In the genomic region with DNA sequence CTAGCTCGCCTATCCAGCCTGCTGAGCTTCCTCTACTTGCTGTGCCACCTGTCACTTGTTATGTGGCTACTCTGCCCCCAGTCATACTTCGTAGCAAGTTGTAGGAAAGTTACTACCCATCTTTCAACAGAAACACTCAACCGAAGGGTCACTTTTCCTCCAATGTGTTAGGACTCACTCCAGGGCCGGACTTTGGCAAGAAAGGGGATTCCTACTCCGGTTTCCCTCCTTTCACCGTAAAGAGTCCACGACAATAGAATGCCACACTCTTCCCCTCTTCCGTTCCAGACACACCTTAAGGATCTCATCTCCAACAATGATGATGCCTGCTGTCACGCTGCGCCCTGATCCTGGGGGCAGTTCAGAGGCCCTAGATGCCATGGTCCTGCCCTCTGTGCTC, we compare ENCODE assay signal across 9 mouse cellular contexts. TPM values are rescaled to one million over a fixed set of nuclear protein-coding genes. Genes with fewer than 3 reads are reported as not detected.
A peak's percentile ranks its signal among the peaks of the same experiment; 100 is the strongest.
DNase-seq lines count a peak whose midpoint lies in the region; ATAC-seq lines count a peak whose summit lies in the region.
"Had no signal": no experiment of that assay in that cellular context is flagged by ENCODE, and none has a peak within 500 bp of the region (broad histone marks: within the 10 kb centered on the region; RNA-seq: fewer than 3 reads in every experiment).

No protein-coding gene starts in this region.

- no peak for ATAC-seq in kidney, embryonic 15.5 days (replicated peaks; ENCODE audit: low FRiP score)
- no peak for ATAC-seq in hindbrain, embryonic 16.5 days
- ATAC-seq in midbrain, embryonic 15.5 days (replicated peaks), result no peak

- no peak for DNase-seq in kidney, adult 9 months
- DNase-seq in embryonic facial prominence, embryonic 10.5 days (ENCODE audit: low spot score), result no peak
- DNase-seq in adrenal gland, postnatal 36 days, result no peak
- DNase-seq in cerebellum, adult 9-11 months, result no peak
- DNase-seq in lung, postnatal 36 days, result no peak

- H3K4me3 ChIP-seq in kidney, embryonic 15.5 days (replicated peaks), result peak overlapping the region; percentile 54
- peak overlapping the region; percentile 62 for H3K4me3 ChIP-seq in embryonic facial prominence, embryonic 10.5 days
- peak overlapping the region; percentile 59 for H3K4me3 ChIP-seq in hindbrain, embryonic 16.5 days (ENCODE audit: low read length)
- H3K4me3 ChIP-seq in midbrain, embryonic 15.5 days, result peak overlapping the region; percentile 44

- peak overlapping the region; percentile 51 for H3K9ac ChIP-seq in kidney, embryonic 15.5 days
- H3K9ac ChIP-seq in hindbrain, embryonic 16.5 days (ENCODE audit: low read depth, low read length), result peak overlapping the region; percentile 68
- peak overlapping the region; percentile 47 for H3K9ac ChIP-seq in midbrain, embryonic 15.5 days

- H3K36me3 ChIP-seq in kidney, embryonic 15.5 days, result peaks cover 51% of the 10 kb centered on the region
- H3K36me3 ChIP-seq in embryonic facial prominence, embryonic 10.5 days (replicated peaks), result peaks cover 53% of the 10 kb centered on the region
- peaks cover 11% of the 10 kb centered on the region for H3K36me3 ChIP-seq in hindbrain, embryonic 16.5 days (ENCODE audit: control insufficient read depth, insufficient read depth, low read length)
- H3K36me3 ChIP-seq in midbrain, embryonic 15.5 days (replicated peaks), result peaks cover 15% of the 10 kb centered on the region

- peak overlapping the region; percentile 65 for H3K4me2 ChIP-seq in kidney, embryonic 15.5 days
- H3K4me2 ChIP-seq in hindbrain, embryonic 16.5 days (ENCODE audit: low read length), result peak overlapping the region; percentile 79
- peak overlapping the region; percentile 75 for H3K4me2 ChIP-seq in midbrain, embryonic 15.5 days

- no peaks in the 10 kb centered on the region for H3K9me3 ChIP-seq in kidney, embryonic 15.5 days (replicated peaks)
- H3K9me3 ChIP-seq in embryonic facial prominence, embryonic 10.5 days, result no peaks in the 10 kb centered on the region
- no peaks in the 10 kb centered on the region for H3K9me3 ChIP-seq in hindbrain, embryonic 16.5 days (ENCODE audit: control insufficient read depth, low read length)
- no peaks in the 10 kb centered on the region for H3K9me3 ChIP-seq in midbrain, embryonic 15.5 days

- WGBS in kidney, embryonic 15.5 days, result 78% methylated on average over 10 of the region's 10 CpGs
- WGBS in embryonic facial prominence, embryonic 10.5 days, result 80% methylated on average over 10 of the region's 10 CpGs
- 82% methylated on average over 10 of the region's 10 CpGs for WGBS in hindbrain, embryonic 16.5 days
- WGBS in midbrain, embryonic 15.5 days, result 86% methylated on average over 10 of the region's 10 CpGs

- peaks cover 10% of the 10 kb centered on the region for H3K4me1 ChIP-seq in kidney, embryonic 15.5 days
- H3K4me1 ChIP-seq in embryonic facial prominence, embryonic 10.5 days, result peaks cover 9% of the 10 kb centered on the region
- peaks cover 7% of the 10 kb centered on the region for H3K4me1 ChIP-seq in hindbrain, embryonic 16.5 days (ENCODE audit: control insufficient read depth, insufficient read depth, low read depth, low read length)
- H3K4me1 ChIP-seq in midbrain, embryonic 15.5 days, result peaks cover 16% of the 10 kb centered on the region

- H3K27me3 ChIP-seq in kidney, embryonic 15.5 days, result no peaks in the 10 kb centered on the region
- no peaks in the 10 kb centered on the region for H3K27me3 ChIP-seq in embryonic facial prominence, embryonic 10.5 days (replicated peaks; ENCODE audit: low read depth, poor library complexity, severe bottlenecking)
- no peaks in the 10 kb centered on the region for H3K27me3 ChIP-seq in hindbrain, embryonic 16.5 days (replicated peaks; ENCODE audit: control insufficient read depth, insufficient read depth, low read length)
- H3K27me3 ChIP-seq in midbrain, embryonic 15.5 days (replicated peaks), result no peaks in the 10 kb centered on the region

- H3K27ac ChIP-seq in kidney, embryonic 15.5 days, result peak overlapping the region; percentile 19; the same call in 1 of the 2 replicates
- peak overlapping the region; percentile 62 for H3K27ac ChIP-seq in embryonic facial prominence, embryonic 10.5 days (replicated peaks)
- peak overlapping the region; percentile 78 for H3K27ac ChIP-seq in hindbrain, embryonic 16.5 days (ENCODE audit: low read depth, low read length)
- H3K27ac ChIP-seq in midbrain, embryonic 15.5 days, result peak overlapping the region; percentile 65

RNA-seq across cellular contexts. Expression of gene Flad1, which starts 0.8 kb away (rescaled TPM):
- 29.4 and 31.4 TPM in 2 replicates for polyA plus RNA-seq in kidney, embryonic 15.5 days (2015; fragmentation: Nextera tagmentation; extraction: Ambion mirVana)
- polyA plus RNA-seq in embryonic facial prominence, embryonic 10.5 days (2016; fragmentation: Nextera tagmentation; extraction: Ambion mirVana), result 25.3 and 28.2 TPM in 2 replicates
- polyA plus RNA-seq in hindbrain, embryonic 16.5 days (2015; fragmentation: Nextera tagmentation; extraction: Ambion mirVana), result 34.7 and 36.6 TPM in 2 replicates
- polyA plus RNA-seq in midbrain, embryonic 15.5 days (2015; fragmentation: Nextera tagmentation; extraction: Ambion mirVana), result 35.9 and 36.5 TPM in 2 replicates
- 10 to 100 TPM; 23.3 to 30.0 TPM for total RNA-seq in adrenal gland, postnatal 36 days (2021)

RNA-seq across cellular contexts. Expression of gene Cks1b, which starts 7.3 kb away (rescaled TPM):
- polyA plus RNA-seq in kidney, embryonic 15.5 days (2015; fragmentation: Nextera tagmentation; extraction: Ambion mirVana), result 518 and 559 TPM in 2 replicates
- polyA plus RNA-seq in embryonic facial prominence, embryonic 10.5 days (2016; fragmentation: Nextera tagmentation; extraction: Ambion mirVana), result 786 and 805 TPM in 2 replicates
- 87.9 and 91.5 TPM in 2 replicates for polyA plus RNA-seq in hindbrain, embryonic 16.5 days (2015; fragmentation: Nextera tagmentation; extraction: Ambion mirVana)
- polyA plus RNA-seq in midbrain, embryonic 15.5 days (2015; fragmentation: Nextera tagmentation; extraction: Ambion mirVana), result 86.7 and 91.2 TPM in 2 replicates
- 10 to 100 TPM; 25.1 to 36.1 TPM for total RNA-seq in adrenal gland, postnatal 36 days (2021)

RNA-seq across cellular contexts. Expression of gene Shc1, which starts 7.4 kb away (rescaled TPM):
- 97.1 and 105 TPM in 2 replicates for polyA plus RNA-seq in kidney, embryonic 15.5 days (2015; fragmentation: Nextera tagmentation; extraction: Ambion mirVana)
- polyA plus RNA-seq in embryonic facial prominence, embryonic 10.5 days (2016; fragmentation: Nextera tagmentation; extraction: Ambion mirVana), result 82.0 and 82.1 TPM in 2 replicates
- polyA plus RNA-seq in hindbrain, embryonic 16.5 days (2015; fragmentation: Nextera tagmentation; extraction: Ambion mirVana), result 16.9 and 23.8 TPM in 2 replicates
- polyA plus RNA-seq in midbrain, embryonic 15.5 days (2015; fragmentation: Nextera tagmentation; extraction: Ambion mirVana), result 17.2 and 19.8 TPM in 2 replicates
- 10 to 100 TPM; 89.6 to 93.7 TPM for total RNA-seq in adrenal gland, postnatal 36 days (2021)

RNA-seq across cellular contexts. Expression of gene Lenep, which starts 8.3 kb away (rescaled TPM):
- polyA plus RNA-seq in kidney, embryonic 15.5 days (2015; fragmentation: Nextera tagmentation; extraction: Ambion mirVana), result 0.14 TPM in 1 of 2 replicates, not detected in the other
- polyA plus RNA-seq in embryonic facial prominence, embryonic 10.5 days (2016; fragmentation: Nextera tagmentation; extraction: Ambion mirVana), result 0.74 TPM in 1 of 2 replicates, not detected in the other
- polyA plus RNA-seq in hindbrain, embryonic 16.5 days (2015; fragmentation: Nextera tagmentation; extraction: Ambion mirVana), result 0.60 TPM in 1 of 2 replicates, not detected in the other
- polyA plus RNA-seq in midbrain, embryonic 15.5 days (2015; fragmentation: Nextera tagmentation; extraction: Ambion mirVana), result 0.22 and 2.3 TPM in 2 replicates
- total RNA-seq in adrenal gland, postnatal 36 days (2021), result 1 to 10 TPM in 1 of 2 experiments, under 1 TPM in 1; 0.40 to 1.3 TPM
- polyA plus RNA-seq: gonadal fat pad, adult 2 months had no signal

RNA-seq across cellular contexts. Expression of gene Zbtb7b, which starts 16.3 kb away (rescaled TPM):
- polyA plus RNA-seq in kidney, embryonic 15.5 days (2015; fragmentation: Nextera tagmentation; extraction: Ambion mirVana), result 2.4 and 3.7 TPM in 2 replicates
- polyA plus RNA-seq in embryonic facial prominence, embryonic 10.5 days (2016; fragmentation: Nextera tagmentation; extraction: Ambion mirVana), result 0.98 and 1.2 TPM in 2 replicates
- polyA plus RNA-seq in hindbrain, embryonic 16.5 days (2015; fragmentation: Nextera tagmentation; extraction: Ambion mirVana), result 0.79 and 0.88 TPM in 2 replicates
- 0.59 and 0.64 TPM in 2 replicates for polyA plus RNA-seq in midbrain, embryonic 15.5 days (2015; fragmentation: Nextera tagmentation; extraction: Ambion mirVana)
- total RNA-seq in adrenal gland, postnatal 36 days (2021), result 10 to 100 TPM; 71.9 to 85.2 TPM

Comparison
In these comparisons a context has a peak if more than half of its experiments do, and no peak if none do; other contexts are left out.
1. H3K27ac ChIP-seq: peak in every context shown above with its lines; median percentile 78 in hindbrain, embryonic 16.5 days; 65 in midbrain, embryonic 15.5 days; 62 in embryonic facial prominence, embryonic 10.5 days; 19 in kidney, embryonic 15.5 days.